Mouse (Mus musculus): ENCODE measurements around the gene Icosl.
A peak's percentile ranks its signal among the peaks of the same experiment; 100 is the strongest.
"Not testable (repeated sequence)": the region's sequence is repeated elsewhere in the genome, so short reads cannot be mapped to it uniquely, and the experiment has no call there.

Gene Icosl

DNA sequence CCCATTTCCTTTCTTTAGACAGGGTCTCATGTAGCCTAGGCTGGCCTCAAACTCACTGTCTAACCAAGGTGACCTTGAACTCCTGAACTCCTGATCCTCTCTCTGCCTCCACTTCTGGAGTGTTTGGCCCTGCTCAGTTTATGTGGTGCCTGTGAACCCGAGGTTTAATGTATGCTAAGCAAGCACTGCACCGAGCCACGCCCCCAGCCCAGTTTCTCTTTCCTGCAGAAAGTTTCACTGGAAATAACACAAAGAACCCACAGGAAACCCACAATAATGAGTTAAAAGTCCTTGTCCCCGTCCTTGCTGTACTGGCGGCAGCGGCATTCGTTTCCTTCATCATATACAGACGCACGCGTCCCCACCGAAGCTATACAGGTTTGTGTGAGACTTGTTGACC, 5.9 kb downstream of the Icosl start:
- no peak for DNase-seq (ENCODE audit: low spot score in 2 of 2)

DNA sequence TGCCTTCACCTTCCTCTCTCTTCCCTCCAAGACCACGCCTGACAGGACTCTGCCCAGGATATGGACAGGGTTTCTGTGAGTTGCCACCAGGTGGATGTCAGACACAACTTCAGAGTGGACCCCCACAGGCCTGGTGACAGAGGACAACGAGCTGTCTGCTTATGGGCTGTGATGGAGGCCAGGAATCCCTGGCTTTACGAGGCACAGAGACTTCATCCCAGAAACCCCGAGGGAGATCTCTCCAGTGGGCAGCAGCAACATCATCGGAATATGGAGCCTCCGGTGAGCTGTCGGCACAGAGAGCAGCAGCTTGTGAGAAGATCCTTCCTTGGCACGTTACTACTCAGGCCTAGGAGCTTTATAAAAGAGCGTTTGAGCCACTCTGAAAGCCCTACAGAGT, 8.8 kb downstream of the Icosl start:
- no peak for DNase-seq (ENCODE audit: low spot score in 2 of 2)

- DNase-seq (ENCODE audit: low spot score in 2 of 2) = no peak
Measured at GRCm38 (mm10) chr10:78078276-78078675, 9.2 kb downstream of the Icosl start.

GRCm38 (mm10) chr10:78079955-78080591, 11.0 kb downstream of the Icosl start:
- DNase-seq (ENCODE audit: low spot score in 2 of 2) = peak; percentile 83 to 85

DNA sequence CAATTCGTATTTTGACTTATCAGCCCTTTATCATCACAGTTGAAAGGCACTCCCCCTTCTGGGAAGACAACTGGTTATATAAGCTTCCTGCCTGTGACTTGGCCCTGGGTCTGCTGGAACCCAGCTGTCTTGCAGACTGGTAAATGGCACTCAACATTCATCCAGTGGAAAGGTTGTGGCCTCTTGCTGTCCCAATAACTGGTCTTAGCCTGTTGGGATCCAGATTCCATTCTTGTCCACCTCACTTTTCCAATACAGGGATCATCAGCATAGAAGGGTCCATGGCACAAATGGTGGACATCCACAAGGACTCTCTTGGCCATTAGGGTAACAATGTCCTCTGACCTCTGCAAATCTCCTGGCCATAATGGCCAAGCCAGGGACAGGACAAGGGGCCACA, 15.0 kb downstream of the Icosl start:
- DNase-seq (ENCODE audit: low spot score in 2 of 2) = no peak

GRCm38 (mm10) chr10:78085711-78086110, 16.6 kb downstream of the Icosl start:
- no peak for DNase-seq (ENCODE audit: low spot score in 2 of 2)

DNA sequence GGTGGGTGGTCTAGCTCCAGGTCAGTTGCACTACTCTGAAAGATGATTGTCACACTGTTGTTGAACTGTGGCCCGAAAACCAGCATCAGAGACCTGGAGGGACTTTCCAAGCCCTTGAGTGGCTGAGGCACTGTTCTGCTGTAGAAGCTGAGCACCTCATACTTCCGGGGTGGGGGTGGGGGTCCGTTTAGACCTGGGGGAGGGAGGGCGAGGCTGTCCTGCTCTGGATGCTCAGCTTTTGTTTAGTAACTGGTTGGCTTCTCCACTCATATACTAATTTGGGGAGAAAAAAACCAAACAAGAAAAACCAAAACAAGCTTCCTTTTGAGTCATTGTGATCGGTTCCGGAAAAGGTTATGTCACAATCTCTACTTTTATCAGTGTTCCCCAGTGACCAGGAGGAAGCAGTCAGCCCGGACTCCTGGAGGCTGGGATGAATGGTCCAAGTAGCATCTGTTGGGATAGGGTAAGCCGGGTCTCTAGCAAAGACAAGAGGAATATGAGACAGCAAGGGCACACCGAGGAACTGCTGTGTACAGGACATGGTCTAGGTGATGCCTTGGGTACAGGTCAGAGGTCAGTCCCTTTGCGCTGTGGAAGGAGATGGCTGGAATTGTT, 17.5 kb downstream of the Icosl start:
- peak; percentile 72 to 79 for DNase-seq (ENCODE audit: low spot score in 2 of 2)

DNA sequence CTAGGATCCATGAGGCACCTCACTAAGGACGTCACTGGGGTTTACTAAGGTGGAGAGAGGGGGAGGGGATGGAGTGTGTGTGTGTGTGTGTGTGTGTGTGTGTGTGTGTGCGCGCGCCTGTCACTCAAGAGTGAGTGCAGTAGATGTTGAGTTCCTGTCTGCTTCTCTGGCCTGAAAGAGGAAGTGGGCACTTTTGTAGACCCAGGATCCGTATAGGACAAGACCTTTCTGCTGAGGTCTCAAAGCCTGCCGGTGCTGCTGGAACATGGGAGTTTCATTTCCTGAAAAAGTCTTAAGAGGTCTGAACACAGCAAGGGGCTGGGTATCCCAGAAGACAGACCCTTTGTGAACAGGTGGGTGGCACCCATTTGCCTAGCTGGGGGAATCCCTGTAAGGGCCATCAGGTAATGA, 18.0 kb downstream of the Icosl start:
- no peak for DNase-seq (ENCODE audit: low spot score in 2 of 2)

- DNase-seq (ENCODE audit: low spot score in 2 of 2) = peak in 1 of 2 experiments; percentile 64
Measured at GRCm38 (mm10) chr10:78090246-78090645, 21.1 kb downstream of the Icosl start.

GRCm38 (mm10) chr10:78090706-78091491, 21.8 kb downstream of the Icosl start:
- DNase-seq (ENCODE audit: low spot score in 2 of 2) = no peak

DNA sequence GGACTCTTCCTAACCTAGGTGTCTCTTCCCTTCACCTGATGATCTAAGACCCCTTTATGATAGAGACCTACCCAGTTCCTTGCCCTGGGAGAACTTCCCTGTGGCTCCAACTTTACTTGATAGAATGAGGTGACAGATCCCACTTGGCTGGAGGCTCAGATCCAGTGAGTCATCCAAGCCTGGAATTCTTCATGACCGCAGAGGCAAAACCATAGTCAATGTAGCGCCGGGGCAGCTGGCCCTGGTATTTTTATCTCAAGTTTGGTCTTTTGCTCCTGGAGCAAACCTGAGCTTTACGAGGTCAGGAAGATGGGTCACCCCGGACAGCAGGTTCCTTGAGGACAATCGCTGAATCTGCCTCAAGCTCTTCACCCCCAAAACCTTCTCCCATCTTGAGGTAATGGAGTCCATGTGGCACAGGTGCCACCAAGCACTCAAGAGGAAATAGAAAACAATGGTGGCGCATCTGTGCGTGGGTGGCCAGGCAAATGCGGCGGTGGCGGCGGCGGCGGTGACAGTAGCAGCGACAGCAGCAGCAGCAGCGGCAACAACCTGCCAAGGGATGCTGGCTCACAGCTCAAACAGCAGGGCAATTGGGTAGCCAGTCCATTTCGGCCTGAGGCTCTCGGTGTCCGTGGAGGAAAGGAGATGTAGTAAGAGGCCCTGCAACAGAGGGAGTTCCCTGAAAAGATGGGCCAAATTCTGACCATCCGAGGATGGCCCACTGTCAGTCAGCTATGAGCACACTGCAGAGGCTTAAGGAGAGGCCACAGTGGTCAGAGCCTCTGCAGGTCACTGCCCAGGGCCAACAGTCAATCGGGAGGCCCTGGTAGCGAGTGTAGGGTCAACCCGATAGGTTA, 23.0 kb downstream of the Icosl start:
- DNase-seq (ENCODE audit: low spot score in 2 of 2) = no peak

DNA sequence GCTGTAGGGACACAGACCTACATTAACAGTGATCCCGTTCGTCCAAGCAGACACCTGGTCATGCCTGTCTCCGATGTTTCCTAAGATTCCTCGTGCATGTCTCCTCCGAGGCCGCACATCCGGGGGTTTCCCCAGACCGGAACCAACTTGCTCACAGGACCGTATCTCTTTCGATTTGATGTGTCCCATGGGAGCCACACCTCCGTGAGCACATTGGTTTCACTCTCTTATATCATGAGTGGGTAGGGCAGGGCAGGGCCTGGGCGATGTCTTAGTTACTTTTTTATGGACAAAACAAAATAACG, 23.6 kb downstream of the Icosl start:
- DNase-seq (ENCODE audit: low spot score in 2 of 2) = no peak

DNA sequence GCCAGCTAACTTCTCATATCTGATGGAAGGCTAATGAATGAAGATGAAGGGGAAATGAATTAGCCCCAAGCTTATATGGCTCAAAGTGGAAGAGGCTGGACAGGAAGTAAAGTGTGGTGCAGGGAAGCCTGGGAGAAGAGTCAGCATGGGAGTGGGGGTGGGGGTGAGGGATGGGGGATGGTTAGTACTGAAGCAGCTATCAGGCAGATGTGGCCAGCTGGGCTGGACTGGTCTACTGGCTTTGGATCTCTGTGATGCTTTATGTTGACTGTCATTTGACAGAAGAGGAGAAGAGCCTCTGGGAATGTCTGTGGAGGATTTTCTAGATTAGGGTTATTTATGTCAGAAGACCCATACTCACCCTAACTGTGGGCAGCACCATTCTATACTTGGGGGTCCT, 26.1 kb downstream of the Icosl start:
- no peak for DNase-seq (ENCODE audit: low spot score in 2 of 2)

DNA sequence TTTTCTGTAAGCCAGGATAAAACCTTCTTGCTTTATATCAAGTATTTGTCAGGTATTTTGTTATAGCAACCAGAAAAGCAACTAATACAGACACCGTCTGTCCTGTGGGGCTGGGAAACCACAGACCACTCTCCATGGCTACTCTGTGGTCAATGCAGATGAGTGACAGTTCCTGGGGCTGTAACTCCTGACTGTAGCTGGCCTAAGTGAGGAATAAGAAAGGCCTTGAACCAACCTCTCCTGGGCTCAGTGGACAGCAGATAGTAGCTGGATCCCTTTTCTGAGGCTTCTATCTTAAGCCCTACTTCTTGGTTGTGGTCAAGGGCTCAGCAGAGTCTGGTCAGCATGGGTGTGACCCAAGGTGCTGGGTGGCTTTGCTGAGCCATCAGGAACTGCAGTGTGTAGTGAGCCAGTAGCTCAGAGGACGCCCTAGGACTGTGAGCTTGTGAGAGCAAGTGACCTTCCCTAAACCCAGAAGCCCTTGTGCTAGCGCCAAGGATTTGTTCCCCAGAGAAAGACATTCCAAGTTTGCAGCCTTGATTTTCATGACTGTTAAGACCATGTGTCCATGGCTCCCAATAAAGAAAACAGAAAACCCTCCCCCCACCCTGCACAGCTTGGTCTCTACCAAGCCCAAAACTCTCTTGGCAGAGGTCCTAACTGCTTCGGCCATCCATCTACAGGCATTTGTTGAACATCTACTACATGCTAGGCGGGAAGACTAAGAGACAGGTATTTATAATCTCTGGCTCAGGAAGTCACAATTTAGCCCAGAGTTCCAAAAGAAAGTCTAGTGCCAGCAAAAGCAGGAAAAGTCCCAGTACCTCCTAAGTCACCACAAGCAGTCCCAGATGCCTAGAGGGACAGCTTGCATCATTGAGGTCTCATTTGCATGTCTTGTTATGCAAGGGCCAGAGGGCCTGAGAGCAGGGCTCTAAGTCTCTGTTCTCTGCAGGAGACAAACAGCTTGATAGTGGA, 27.1 kb downstream of the Icosl start:
- DNase-seq (ENCODE audit: low spot score in 2 of 2) = peak; percentile 71 to 72

DNA sequence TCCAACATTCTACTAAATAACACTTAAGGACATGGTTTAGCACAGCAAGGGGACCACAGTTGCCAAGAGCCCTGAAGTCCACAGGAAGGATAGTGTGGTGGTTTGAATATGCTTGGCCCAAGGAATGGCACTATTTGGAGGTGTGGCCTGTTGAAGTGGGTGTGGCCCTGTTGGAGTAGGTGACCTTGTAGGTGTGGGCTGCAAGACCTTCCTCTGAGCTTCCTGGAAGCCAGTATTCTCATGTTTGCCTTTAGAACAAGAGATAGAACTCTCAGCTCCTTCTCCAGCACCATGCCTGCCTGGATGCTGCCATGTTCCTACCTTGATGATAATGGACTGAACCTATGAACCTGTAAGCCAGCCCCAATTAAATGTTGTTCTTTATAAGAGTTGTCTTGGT, 30.8 kb downstream of the Icosl start:
- not testable (repeated sequence) for DNase-seq (ENCODE audit: low spot score in 2 of 2)

GRCm38 (mm10) chr10:78100989-78101780, 32.1 kb downstream of the Icosl start:
- no peak for DNase-seq (ENCODE audit: low spot score in 2 of 2)

GRCm38 (mm10) chr10:78104555-78105490, 35.7 kb downstream of the Icosl start:
- peak; percentile 49 to 60 for DNase-seq (ENCODE audit: low spot score in 2 of 2)

DNA sequence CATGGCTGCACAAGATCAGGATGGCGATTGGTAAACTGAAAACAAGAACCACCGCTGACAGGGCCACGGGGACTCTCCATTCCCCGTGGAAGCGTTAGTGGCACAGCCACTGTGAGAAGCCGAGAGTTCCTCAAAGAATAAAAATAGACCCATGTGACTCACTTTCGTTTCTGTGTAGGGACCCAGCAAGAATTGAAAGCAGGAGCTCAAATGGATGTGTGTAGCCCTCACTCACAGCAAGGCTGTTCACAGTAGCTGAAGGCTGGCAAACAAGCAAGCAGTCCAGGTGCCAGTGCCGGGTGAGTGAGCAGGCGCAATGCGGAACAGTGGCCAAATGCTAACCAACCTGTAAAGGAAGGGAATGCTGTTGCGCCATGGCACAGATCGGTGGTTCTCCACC, 36.4 kb downstream of the Icosl start:
- DNase-seq (ENCODE audit: low spot score in 2 of 2) = no peak

DNA sequence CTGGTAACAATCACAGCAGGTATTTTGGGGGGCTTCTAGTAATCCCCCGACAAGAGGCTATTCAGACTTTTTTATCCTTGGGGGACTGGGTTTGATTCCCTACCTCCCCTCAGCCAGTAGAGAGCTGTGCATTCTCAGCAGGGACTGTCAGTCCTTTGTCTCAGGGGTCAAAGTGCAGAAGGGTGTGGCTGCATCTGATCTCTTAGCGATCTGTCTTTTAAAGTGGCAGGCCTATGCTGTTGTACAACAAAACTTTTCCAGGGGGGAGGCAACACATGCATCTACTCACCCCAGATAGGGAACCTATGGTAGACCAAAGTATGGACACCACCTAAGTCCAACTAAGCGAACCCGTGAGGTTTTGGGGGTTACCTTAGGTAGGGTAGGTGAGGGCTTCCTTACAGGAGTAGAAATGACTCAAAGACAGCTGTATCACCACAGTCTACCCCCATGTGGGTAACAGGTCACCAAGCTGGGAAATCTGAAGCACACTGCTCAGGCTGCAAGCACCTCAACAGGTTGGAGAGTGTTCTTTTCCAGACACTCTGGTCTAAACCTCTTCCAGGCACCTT, 45.5 kb downstream of the Icosl start:
- no peak for DNase-seq (ENCODE audit: low spot score in 2 of 2)

Data from heart, adult 9 months (tissue).